11 mouse cellular contexts compared by ENCODE assay signal in the genomic region with DNA sequence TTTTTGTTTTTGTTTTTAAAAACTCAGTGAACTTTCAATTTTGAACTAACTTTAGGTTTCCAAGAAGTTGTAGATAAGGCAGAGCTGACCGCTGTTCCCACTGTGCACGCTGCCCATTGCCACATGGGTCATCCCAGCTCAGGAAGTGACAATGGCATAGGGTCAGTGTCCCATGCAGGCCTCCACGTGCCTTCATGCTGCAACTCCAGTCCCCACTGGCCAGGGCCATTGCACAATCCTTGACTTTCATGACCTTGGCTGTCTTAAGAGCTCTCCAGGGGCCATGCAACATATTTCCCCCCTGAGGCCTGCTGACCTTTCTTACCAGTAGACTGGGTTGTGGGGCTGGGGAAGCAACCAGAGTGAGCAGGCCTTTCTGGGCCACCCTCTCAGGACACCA. TPM values are rescaled to one million over a fixed set of nuclear protein-coding genes. Genes with fewer than 3 reads are reported as not detected.
DNase-seq lines count a peak whose midpoint lies in the region; ATAC-seq and TF ChIP-seq lines count a peak whose summit lies in the region.
"Had no signal": no experiment of that assay in that cellular context is flagged by ENCODE, and none has a peak within 500 bp of the region (broad histone marks: within the 10 kb centered on the region; RNA-seq: fewer than 3 reads in every experiment).

No protein-coding gene starts in this region.

- no peak overlapping the region for H3K4me3 ChIP-seq in liver, embryonic 13.5 days (replicated peaks)
- no peak overlapping the region for H3K4me3 ChIP-seq in midbrain, postnatal 0 days (ENCODE audit: low read depth, low read length)
- H3K4me3 ChIP-seq: hindbrain, embryonic 15.5 days; limb, embryonic 12.5 days; myocyte had no signal

- H3K4me2 ChIP-seq in liver, embryonic 13.5 days = no peak overlapping the region
- no peak overlapping the region for H3K4me2 ChIP-seq in midbrain, postnatal 0 days (ENCODE audit: low read depth, low read length, poor library complexity, severe bottlenecking)
- H3K4me2 ChIP-seq: hindbrain, embryonic 15.5 days; limb, embryonic 12.5 days had no signal

- WGBS in liver, embryonic 13.5 days (ENCODE audit: insufficient replicate concordance) = 58% methylated on average over 3 of the region's 3 CpGs
- WGBS in midbrain, postnatal 0 days = 88% methylated on average over 3 of the region's 3 CpGs

- no peak overlapping the region for H3K9ac ChIP-seq in liver, embryonic 13.5 days
- no peak overlapping the region for H3K9ac ChIP-seq in midbrain, postnatal 0 days (replicated peaks; ENCODE audit: low read length, poor library complexity, severe bottlenecking)
- H3K9ac ChIP-seq: hindbrain, embryonic 15.5 days; limb, embryonic 12.5 days had no signal

- no peaks in the 10 kb centered on the region for H3K27me3 ChIP-seq in liver, embryonic 13.5 days
- H3K27me3 ChIP-seq in midbrain, postnatal 0 days (ENCODE audit: insufficient read depth, low read length) = no peaks in the 10 kb centered on the region
- H3K27me3 ChIP-seq: hindbrain, embryonic 15.5 days; limb, embryonic 12.5 days had no signal

- peaks cover 29% of the 10 kb centered on the region for H3K36me3 ChIP-seq in liver, embryonic 13.5 days
- H3K36me3 ChIP-seq in midbrain, postnatal 0 days (ENCODE audit: insufficient read depth, low read length) = peaks cover 32% of the 10 kb centered on the region

- peaks cover 52% of the 10 kb centered on the region for H3K4me1 ChIP-seq in liver, embryonic 13.5 days (replicated peaks)
- H3K4me1 ChIP-seq in midbrain, postnatal 0 days (ENCODE audit: insufficient read depth, low read length) = no peaks in the 10 kb centered on the region

- peak overlapping the region; percentile 6; the same call in 1 of the 2 replicates for H3K27ac ChIP-seq in liver, embryonic 13.5 days
- H3K27ac ChIP-seq in midbrain, postnatal 0 days (ENCODE audit: low read depth, low read length) = no peak overlapping the region
- H3K27ac ChIP-seq: hindbrain, embryonic 15.5 days; limb, embryonic 12.5 days had no signal

- no peak for TF ChIP-seq CTCF in midbrain, postnatal 0 days (IDR thresholded peaks at IDR 0.05)

- H3K9me3 ChIP-seq in liver, embryonic 13.5 days (replicated peaks) = no peaks in the 10 kb centered on the region
- no peaks in the 10 kb centered on the region for H3K9me3 ChIP-seq in midbrain, postnatal 0 days (ENCODE audit: low read length)
- H3K9me3 ChIP-seq: hindbrain, embryonic 15.5 days had no signal

- no peak for ATAC-seq in liver, embryonic 13.5 days (ENCODE audit: low read depth)
- peak; percentile 25 for ATAC-seq in neutrophil, adult 5-6 weeks (ENCODE audit: extremely low read depth, insufficient number of reproducible peaks, low FRiP score, poor library complexity, severe bottlenecking)
- ATAC-seq in midbrain, postnatal 0 days (ENCODE audit: low FRiP score) = no peak
- no peak for ATAC-seq in CD4-positive, CD25-positive, alpha-beta regulatory T cell, adult 4 months

- peak; percentile 75 for DNase-seq in layer of hippocampus, adult 9-11 months
- no peak for DNase-seq in layer of hippocampus, adult 8-10 months (ENCODE audit: low spot score in 2 of 2)
- peak; percentile 74 for DNase-seq in adrenal gland, postnatal 25 days
- no peak for DNase-seq in liver, embryonic 13.5 days
- no peak for DNase-seq in midbrain, postnatal 0 days (ENCODE audit: low spot score)
- DNase-seq: thymus, postnatal 25 days had no signal

RNA-seq across cellular contexts. Expression of a gene that starts 9.4 kb away (rescaled TPM):
- total RNA-seq in layer of hippocampus, adult 8-10 months (2022) = 10 to 100 TPM; 13.6 to 22.6 (median 20.6) TPM
- total RNA-seq in adrenal gland, postnatal 25 days (2021) = 30.8 and 37.8 TPM in 2 replicates
- 22.2 and 27.8 TPM in 2 replicates for polyA plus RNA-seq in liver, embryonic 13.5 days (2015; fragmentation: Nextera tagmentation; extraction: Ambion mirVana)
- 1,076 and 1,086 TPM in 2 replicates for total RNA-seq in neutrophil, adult 5-6 weeks (2017)
- total RNA-seq in midbrain, postnatal 0 days (2014; rRNA removed) = 42.0 and 46.8 TPM in 2 replicates
- polyA plus RNA-seq in midbrain, postnatal 0 days (2015; fragmentation: Nextera tagmentation; extraction: Ambion mirVana) = 25.5 and 26.0 TPM in 2 replicates
- 10 to 100 TPM; 24.6 to 24.7 TPM for polyA plus RNA-seq in CD4-positive, CD25-positive, alpha-beta regulatory T cell, adult 4 months (2017; shearing (Covaris generic))

RNA-seq across cellular contexts. Expression of a gene that starts 10.1 kb away (rescaled TPM):
- total RNA-seq in layer of hippocampus, adult 8-10 months (2022) = 100 to 1,000 TPM; 118 to 152 (median 136) TPM
- 138 and 168 TPM in 2 replicates for total RNA-seq in adrenal gland, postnatal 25 days (2021)
- 35.2 and 37.0 TPM in 2 replicates for polyA plus RNA-seq in liver, embryonic 13.5 days (2015; fragmentation: Nextera tagmentation; extraction: Ambion mirVana)
- 22.7 and 26.3 TPM in 2 replicates for total RNA-seq in neutrophil, adult 5-6 weeks (2017)
- 202 and 216 TPM in 2 replicates for total RNA-seq in midbrain, postnatal 0 days (2014; rRNA removed)
- 99.6 and 103 TPM in 2 replicates for polyA plus RNA-seq in midbrain, postnatal 0 days (2015; fragmentation: Nextera tagmentation; extraction: Ambion mirVana)
- 10 to 100 TPM; 37.2 to 77.2 TPM for polyA plus RNA-seq in CD4-positive, CD25-positive, alpha-beta regulatory T cell, adult 4 months (2017; shearing (Covaris generic))

Comparison
In these comparisons a context has a peak if more than half of its experiments do, and no peak if none do; other contexts are left out.
1. DNase-seq: peak in layer of hippocampus, adult 9-11 months (single experiment) and adrenal gland, postnatal 25 days (single experiment); none in layer of hippocampus, adult 8-10 months (0 of 2), liver, embryonic 13.5 days (single experiment) and midbrain, postnatal 0 days (single experiment).
2. RNA of a gene that starts 9.4 kb away (total RNA-seq): 1,076 to 1,086 TPM in neutrophil, adult 5-6 weeks; 42.0 to 46.8 TPM in midbrain, postnatal 0 days, 30.8 to 37.8 TPM in adrenal gland, postnatal 25 days and 13.6 to 22.6 TPM in layer of hippocampus, adult 8-10 months; every median in the first group is over 10 times any median in the second.